Mouse (Mus musculus) CH12.LX (cell line): ENCODE results near the gene Mrm3. TPM values are rescaled to one million over a fixed set of nuclear protein-coding genes. Genes with fewer than 3 reads are reported as not detected.

Source experiments
- DNase-seq: peaks from one replicate; pipeline ENCODE4 v3.0.0-alpha.2; 2013; ENCODE audit errors: extremely low read depth
- H3K27ac ChIP-seq: 2 replicates; pipeline ENCODE4 v1.5.1; 2012; ENCODE audit warnings: low read depth, mild to moderate bottlenecking, control low read depth, moderate library complexity; ENCODE audit not compliant: insufficient read depth
- H3K27me3 ChIP-seq: replicated peaks from 2 replicates; pipeline ENCODE3; 2012; ENCODE audit warnings: inconsistent platforms
- H3K36me3 ChIP-seq, 2 experiments: replicated peaks in 1 of 2; 2 replicates each; pipeline versions ENCODE3 to v1.6.1; 2012; ENCODE audit warnings: inconsistent platforms in 1 of 2, low read length in 1 of 2, mild to moderate bottlenecking in 1 of 2, mixed read lengths in 1 of 2, moderate library complexity in 1 of 2; ENCODE audit not compliant: control insufficient read depth in 1 of 2, insufficient read depth in 1 of 2
- H3K4me1 ChIP-seq, 2 experiments: 2 replicates each; pipeline ENCODE4 v1.6.1; 2012; ENCODE audit warnings: inconsistent platforms in 1 of 2, moderate library complexity in 1 of 2; ENCODE audit not compliant: insufficient read depth in 2 of 2, control insufficient read depth in 1 of 2
- H3K4me2 ChIP-seq: 2 replicates; pipeline ENCODE4 v1.6.1; 2012; ENCODE audit warnings: low read depth, mild to moderate bottlenecking, control low read depth; ENCODE audit not compliant: poor library complexity, insufficient read depth, severe bottlenecking
- H3K4me3 ChIP-seq, 3 experiments: fragments of 150-350 bp in 1 of 3; sonication (generic) in 1 of 3; replicated peaks in 1 of 3; 2 replicates each; pipeline versions ENCODE3 to v1.5.1; 2011 to 2012; ENCODE audit warnings: low read depth in 2 of 3, low read length in 2 of 3, mild to moderate bottlenecking in 2 of 3, moderate library complexity in 2 of 3, control low read depth in 1 of 3, improper control_type of control experiment in 1 of 3, inconsistent platforms in 1 of 3, mixed read lengths in 1 of 3; ENCODE audit not compliant: poor library complexity in 1 of 3
- H3K79me2 ChIP-seq: replicated peaks from 2 replicates; pipeline ENCODE4 v1.6.1; 2012; ENCODE audit warnings: mild to moderate bottlenecking, moderate library complexity; ENCODE audit not compliant: control insufficient read depth, poor library complexity, insufficient read depth, severe bottlenecking; ENCODE audit errors: extremely low read depth
- H3K9ac ChIP-seq: 2 replicates; pipeline ENCODE4 v1.6.1; 2012; ENCODE audit warnings: low read depth, mild to moderate bottlenecking, control low read depth, moderate library complexity; ENCODE audit not compliant: insufficient read depth
- H3K9me3 ChIP-seq: replicated peaks from 2 replicates; pipeline ENCODE3; 2012; ENCODE audit warnings: low read length, inconsistent platforms, mixed read lengths
- CHD1 ChIP-seq: IDR thresholded peaks from 2 replicates; pipeline ENCODE4 v1.6.1; 2012; ENCODE audit warnings: low read depth, low read length, improper control_type of control experiment, inconsistent platforms
- CHD2 ChIP-seq: IDR thresholded peaks from 2 replicates; pipeline ENCODE4 v1.6.1; 2011; ENCODE audit warnings: low read length, improper control_type of control experiment
- CTCF ChIP-seq, 2 experiments: IDR thresholded peaks in 1 of 2; conservative IDR thresholded peaks in 1 of 2; 2 replicates each; pipeline ENCODE4 v1.5.1; 2011 to 2012; ENCODE audit warnings: low read depth in 2 of 2, low read length in 2 of 2, improper control_type of control experiment in 1 of 2, inconsistent platforms in 1 of 2, mild to moderate bottlenecking in 1 of 2, moderate library complexity in 1 of 2
- ELF1 ChIP-seq: IDR thresholded peaks from 2 replicates; pipeline ENCODE4 v1.6.1; 2014; ENCODE audit warnings: low read depth, mild to moderate bottlenecking, inconsistent platforms, low read length, improper control_type of control experiment
- EP300 ChIP-seq: IDR thresholded peaks from 2 replicates; pipeline ENCODE4 v1.6.1; 2011; ENCODE audit warnings: low read length, improper control_type of control experiment
- HCFC1 ChIP-seq: IDR thresholded peaks from 2 replicates; pipeline ENCODE4 v1.6.1; 2012; ENCODE audit warnings: low read depth, mild to moderate bottlenecking, inconsistent platforms, low read length, improper control_type of control experiment
- JUND ChIP-seq: conservative IDR thresholded peaks from 2 replicates; pipeline ENCODE4 v1.6.1; 2011; ENCODE audit warnings: low read depth, low read length, improper control_type of control experiment
- KAT2A ChIP-seq: IDR thresholded peaks from 2 replicates; pipeline ENCODE4 v1.6.1; 2012; ENCODE audit warnings: low read length, improper control_type of control experiment, inconsistent platforms; ENCODE audit not compliant: insufficient replicate concordance
- MAFK ChIP-seq: IDR thresholded peaks from 2 replicates; pipeline ENCODE4 v1.6.1; 2011; ENCODE audit warnings: low read length, improper control_type of control experiment; ENCODE audit not compliant: insufficient replicate concordance
- MAX ChIP-seq: IDR thresholded peaks from 2 replicates; pipeline ENCODE4 v1.6.1; 2011; ENCODE audit warnings: low read length, improper control_type of control experiment
- MXI1 ChIP-seq: IDR thresholded peaks from 2 replicates; pipeline ENCODE4 v1.6.1; 2011; ENCODE audit warnings: mild to moderate bottlenecking, low read depth, low read length, improper control_type of control experiment
- MYC ChIP-seq: IDR thresholded peaks from 2 replicates; pipeline ENCODE4 v1.6.1; 2011; ENCODE audit warnings: low read depth, mild to moderate bottlenecking, improper control_type of control experiment, low read length
- NELFE ChIP-seq: IDR thresholded peaks from 2 replicates; pipeline ENCODE4 v1.6.1; 2011; ENCODE audit warnings: low read depth, low read length, improper control_type of control experiment
- NRF1 ChIP-seq: IDR thresholded peaks from 2 replicates; pipeline ENCODE4 v1.6.1; 2014; ENCODE audit warnings: low read depth, mild to moderate bottlenecking, inconsistent platforms, low read length, improper control_type of control experiment, moderate library complexity
- PAX5 ChIP-seq: IDR thresholded peaks from 2 replicates; pipeline ENCODE4 v1.6.1; 2012; ENCODE audit warnings: low read length, inconsistent platforms, mixed read lengths
- POLR2A ChIP-seq: IDR thresholded peaks from 2 replicates; pipeline ENCODE4 v1.6.1; 2011; ENCODE audit warnings: low read depth, mild to moderate bottlenecking, improper control_type of control experiment, low read length
- POLR2AphosphoS2 ChIP-seq: IDR thresholded peaks from 2 replicates; pipeline ENCODE4 v1.6.1; 2011; ENCODE audit warnings: low read depth, low read length, improper control_type of control experiment
- RCOR1 ChIP-seq: conservative IDR thresholded peaks from 2 replicates; pipeline ENCODE4 v1.6.1; 2012; ENCODE audit warnings: low read depth, mild to moderate bottlenecking, inconsistent platforms, low read length, improper control_type of control experiment
- UBTF ChIP-seq: IDR thresholded peaks from 2 replicates; pipeline ENCODE4 v1.6.1; 2012; ENCODE audit warnings: low read depth, mild to moderate bottlenecking, inconsistent platforms, low read length, improper control_type of control experiment, moderate library complexity
- USF1 ChIP-seq: IDR thresholded peaks from 2 replicates; pipeline ENCODE4 v1.6.1; 2014; ENCODE audit warnings: low read depth, mild to moderate bottlenecking, inconsistent platforms, low read length, improper control_type of control experiment
- ZC3H11A ChIP-seq: IDR thresholded peaks from 2 replicates; pipeline ENCODE4 v1.6.1; 2012; ENCODE audit warnings: low read depth, mild to moderate bottlenecking, inconsistent platforms, low read length, improper control_type of control experiment
- dilution Hi-C: fragments of 300-500 bp; cut with MboI; formaldehyde crosslinking; loops from 2 replicates; pipeline ENCODE4 v1.14.3; 2020; ENCODE audit warnings: low sequenced_read_pairs; ENCODE audit not compliant: extremely low pct_unique_long_range_greater_than_20kb, extremely low pct_ligation_motif_present
- in situ Hi-C: fragments of 300-500 bp; cut with MboI; formaldehyde crosslinking; loops from 3 replicates; pipeline ENCODE4 v1.14.3; 2019; ENCODE audit warnings: low sequenced_read_pairs, low pct_ligation_motif_present, low pct_unique_long_range_greater_than_20kb, mixed read lengths
- polyA plus RNA-seq: library from polyadenylated mRNA; unstranded; fragments of >175 nt; gene quantifications from 2 replicates; pipeline ENCODE4 v1.2.1, GENCODE M21; 2012; ENCODE audit warnings: low read depth; ENCODE audit not compliant: insufficient read length
- total RNA-seq, 2 experiments: library from RNA; depleted of rRNA; stranded (reverse); fragments of 300-350 nt in 1 of 2; fragments of >200 nt in 1 of 2; gene quantifications; 2 replicates each; pipeline ENCODE4 v1.2.3; 2012 to 2014

The Mrm3 gene
- total and polyA plus RNA-seq, 3 experiments = 35.1 to 41.6 (median 40.2) TPM

DNA sequence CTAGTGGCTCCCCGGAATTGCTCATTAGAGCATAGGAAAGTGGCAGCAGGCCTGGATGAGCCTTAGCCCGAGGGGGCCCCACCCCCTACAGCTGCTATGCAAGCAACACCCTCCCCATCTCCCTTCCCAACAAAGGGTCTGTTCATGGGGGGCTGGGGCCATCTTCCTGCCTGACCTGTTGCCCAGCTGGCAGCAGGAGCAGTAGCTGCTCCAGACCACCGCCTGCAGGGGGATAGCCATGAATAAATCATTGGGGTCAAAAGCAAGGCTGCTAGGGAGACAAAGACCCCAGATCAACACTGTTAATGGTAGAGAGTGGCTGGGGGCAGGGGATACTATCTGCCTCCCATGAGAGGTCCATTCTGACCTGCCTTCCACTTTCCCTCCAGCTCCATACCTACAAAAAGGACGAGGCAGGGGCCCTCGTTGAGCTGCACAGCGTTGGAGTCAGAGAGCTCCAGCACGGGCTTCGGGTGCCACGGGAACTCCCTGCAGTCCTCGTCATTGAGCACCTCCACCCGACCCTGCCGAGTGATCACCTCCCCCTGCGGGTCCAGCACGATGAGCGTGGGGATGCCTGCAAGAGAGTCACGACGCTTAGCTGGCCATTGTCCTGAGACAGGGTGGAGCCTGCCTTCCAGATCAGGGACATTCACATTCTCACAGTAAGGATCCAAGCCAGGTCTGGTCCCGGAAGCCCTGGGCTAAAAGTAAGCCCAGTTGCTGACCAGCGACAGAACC is 19.3 kb downstream of the Mrm3 start:
- no peaks in the 10 kb centered on the region for H3K27me3 ChIP-seq
- H3K36me3 ChIP-seq = peaks cover 0 to 33% of the 10 kb centered on the region in 2 experiments
- no peak overlapping the region for H3K27ac ChIP-seq
- DNase-seq = no peak
- peaks cover 0 to 10% of the 10 kb centered on the region in 2 experiments; a peak in 2 of 4 replicates for H3K4me1 ChIP-seq
- no peaks in the 10 kb centered on the region for H3K9me3 ChIP-seq
- in situ Hi-C loops (no loop called here), dilution Hi-C loops (no loop called here)
- H3K4me3 ChIP-seq = no peak overlapping the region
- no peaks in the 10 kb centered on the region for H3K79me2 ChIP-seq
- no peak overlapping the region for H3K4me2 ChIP-seq
- TF ChIP-seq UBTF (no peak), NRF1 (no peak), ZC3H11A (no peak), CTCF (conservative IDR thresholded peaks at IDR 0.05 in 1 of 2, IDR thresholded peaks at IDR 0.05 in 1 of 2; ENCODE audit: low read depth in 2 of 2, low read length in 2 of 2) (no peak), CHD2 (no peak), MAFK (no peak), PAX5 (no peak), CHD1 (no peak), NELFE (no peak), MXI1 (no peak)
- H3K9ac ChIP-seq = no peak overlapping the region

DNA sequence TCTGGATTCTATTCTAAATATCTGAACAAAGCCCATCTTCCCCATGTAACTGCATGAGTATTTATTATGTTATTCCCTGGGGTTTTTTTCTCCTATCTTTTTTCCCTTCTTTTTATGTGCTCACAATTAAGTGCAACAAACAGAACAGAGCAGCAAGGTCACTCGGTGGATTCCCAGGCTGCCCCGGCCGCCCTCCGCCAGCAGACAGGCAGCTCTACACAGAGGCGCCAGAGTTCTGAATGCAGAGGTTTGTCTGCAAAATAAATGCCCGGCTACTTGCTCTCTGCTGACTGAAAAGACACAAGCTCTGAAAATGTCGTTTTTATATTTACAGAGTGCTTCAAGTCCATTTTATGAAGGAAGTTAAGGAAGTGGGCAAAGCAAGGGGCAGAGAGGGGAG is 24.0 kb downstream of the Mrm3 start:
- dilution Hi-C loops = no loop called here
- no peaks in the 10 kb centered on the region for H3K27me3 ChIP-seq

More for the DNA sequence above, 24.0 kb downstream of the Mrm3 start:
- H3K79me2 ChIP-seq = no peaks in the 10 kb centered on the region
- no peak overlapping the region for H3K27ac ChIP-seq
- H3K9ac ChIP-seq = no peak overlapping the region
- H3K36me3 ChIP-seq = peaks cover 0 to 13% of the 10 kb centered on the region in 2 experiments
- TF ChIP-seq MXI1 (no peak), ELF1 (no peak), JUND (no peak), MAX (no peak), POLR2A (no peak), POLR2AphosphoS2 (no peak), KAT2A (no peak), MAFK (no peak), NELFE (no peak), EP300 (no peak), HCFC1 (no peak), USF1 (no peak), RCOR1 (no peak), MYC (no peak)
- no peak overlapping the region for H3K4me2 ChIP-seq
- in situ Hi-C loops = no loop called here
- no peak overlapping the region for H3K4me3 ChIP-seq
- H3K4me1 ChIP-seq = peaks cover 8 to 9% of the 10 kb centered on the region in 2 experiments
- no peak for DNase-seq
- no peaks in the 10 kb centered on the region for H3K9me3 ChIP-seq
